Mouse (Mus musculus) bone marrow, adult 2 months (tissue): ENCODE results near the gene Mlana. TPM values are rescaled to one million over a fixed set of nuclear protein-coding genes. Genes with fewer than 3 reads are reported as not detected.

ENCODE experiments used
- H3K27ac ChIP-seq: fragments of 200-500 bp; 2 replicates; pipeline ENCODE4 v1.5.1; 2012; ENCODE audit warnings: low read depth, mild to moderate bottlenecking, control low read depth, inconsistent platforms, low read length; ENCODE audit not compliant: control insufficient read depth, poor library complexity, insufficient read depth
- H3K4me1 ChIP-seq: fragments of 200-500 bp; 2 replicates; pipeline ENCODE4 v1.6.1; 2011; ENCODE audit warnings: low read length; ENCODE audit not compliant: control insufficient read depth, insufficient read depth
- H3K4me3 ChIP-seq: fragments of 200-500 bp; replicated peaks from 2 replicates; pipeline ENCODE3; 2011; ENCODE audit warnings: mild to moderate bottlenecking, low read depth, low read length, control low read depth; ENCODE audit not compliant: control insufficient read depth
- CTCF ChIP-seq: fragments of 200-500 bp; IDR thresholded peaks from 2 replicates; pipeline ENCODE4 v1.5.1; 2011; ENCODE audit warnings: low read length, control low read depth; ENCODE audit not compliant: control insufficient read depth, insufficient read depth
- POLR2A ChIP-seq: fragments of 200-500 bp; IDR thresholded peaks from 2 replicates; pipeline ENCODE4 v1.6.1; 2011; ENCODE audit warnings: low read depth, mild to moderate bottlenecking, control low read depth, low read length, borderline replicate concordance; ENCODE audit not compliant: control insufficient read depth
- WGBS: fragments of 180-500 bp; shearing (Covaris S2); methylation state at CpG from one replicate; pipeline ENCODE4 v1.1.7; 2018; 5-methylcytosine and 5-hydroxymethylcytosine counted together
- polyA plus RNA-seq: library from polyadenylated mRNA; stranded (reverse); fragments of >200 nt; gene quantifications from 2 replicates; pipeline ENCODE4 v1.2.4, GENCODE M21; 2011; ENCODE audit warnings: low replicate concordance; ENCODE audit not compliant: missing spikeins, insufficient read depth, insufficient read length

Gene Mlana
- polyA plus RNA-seq, 1 experiment = not detected

DNA sequence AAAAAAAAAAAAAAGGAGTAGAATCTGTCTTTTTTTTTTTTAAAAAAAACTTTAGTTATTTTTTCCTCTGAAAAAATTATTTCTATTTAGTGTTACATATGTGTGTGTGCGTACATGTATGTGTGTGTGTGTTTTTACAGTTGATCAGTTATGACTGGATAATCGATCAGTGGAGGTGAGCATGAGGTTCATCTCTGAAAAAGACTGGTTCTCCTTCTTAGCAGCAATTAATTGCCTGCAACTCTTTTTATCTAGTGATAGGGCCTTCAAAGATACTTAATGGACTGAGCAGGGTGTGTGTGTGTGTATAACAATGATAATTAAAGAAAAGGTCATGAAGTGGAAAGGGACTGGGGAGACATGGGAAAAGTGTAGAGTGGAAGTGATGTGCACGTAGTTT lies 53.4 kb downstream of the Mlana start:
- TF ChIP-seq POLR2A (no peak), CTCF (no peak)
- Histone ChIP-seq H3K4me1 (no peaks in the 10 kb centered on the region), H3K4me3 (no peak overlapping the region), H3K27ac (no peak overlapping the region)
- 82% methylated on average over 3 of the region's 3 CpGs for WGBS

DNA sequence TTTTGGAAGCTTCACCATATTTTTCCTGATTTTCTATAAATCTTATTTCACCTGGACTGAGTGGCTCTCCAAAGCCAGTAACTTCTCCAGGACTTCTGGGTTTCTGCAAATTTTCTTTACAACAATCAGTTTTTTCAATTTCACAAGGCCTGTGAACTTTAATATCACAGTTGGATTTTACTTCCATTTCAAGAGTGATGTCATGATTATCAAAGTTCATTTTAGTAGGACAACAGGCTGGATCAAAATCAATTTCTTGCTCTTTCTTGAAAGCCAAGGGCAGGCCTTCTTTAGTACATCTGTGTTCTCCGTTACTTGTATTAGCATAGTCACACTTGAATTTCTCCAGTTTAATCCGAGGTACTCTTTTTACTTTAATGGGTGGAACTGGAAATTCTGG lies 56.3 kb downstream of the Mlana start:
- no peak overlapping the region for H3K4me3 ChIP-seq

More for the DNA sequence above, 56.3 kb downstream of the Mlana start:
- 86% methylated on average over 2 of the region's 2 CpGs for WGBS
- Histone ChIP-seq H3K27ac (no peak overlapping the region), H3K4me1 (no peaks in the 10 kb centered on the region)
- TF ChIP-seq POLR2A (no peak), CTCF (no peak)

Other genes starting within 250 kb of the Mlana start
- gene Ric1, start 175.5 kb upstream of the Mlana start, polyA plus RNA-seq = 2.9 and 5.7 TPM in 2 replicates
- 7.5 and 13.7 TPM in 2 replicates for gene Ermp1, start 49.4 kb upstream of the Mlana start, polyA plus RNA-seq
- 7.6 and 9.4 TPM in 2 replicates for gene 9930021J03Rik, start 108.2 kb downstream of the Mlana start, polyA plus RNA-seq
- gene Ranbp6, start 115.2 kb downstream of the Mlana start, polyA plus RNA-seq = 3.5 and 6.6 TPM in 2 replicates
- 2.1 TPM in 1 of 2 replicates, not detected in the other for gene Il33, start 227.3 kb downstream of the Mlana start, polyA plus RNA-seq